Mouse (Mus musculus): ENCODE results near the gene Samd1.
A peak's percentile ranks its signal among the peaks of the same experiment; 100 is the strongest.

Samd1 gene

GRCm38 (mm10) chr8:84011705-84012498 lies 14.4 kb downstream of the Samd1 start, which contains the start of gene 2210011C24Rik:
Gene 2210011C24Rik (minus strand): TSS chr8:84012171.
- peak; percentile 31 for DNase-seq (ENCODE audit: low spot score)

DNA sequence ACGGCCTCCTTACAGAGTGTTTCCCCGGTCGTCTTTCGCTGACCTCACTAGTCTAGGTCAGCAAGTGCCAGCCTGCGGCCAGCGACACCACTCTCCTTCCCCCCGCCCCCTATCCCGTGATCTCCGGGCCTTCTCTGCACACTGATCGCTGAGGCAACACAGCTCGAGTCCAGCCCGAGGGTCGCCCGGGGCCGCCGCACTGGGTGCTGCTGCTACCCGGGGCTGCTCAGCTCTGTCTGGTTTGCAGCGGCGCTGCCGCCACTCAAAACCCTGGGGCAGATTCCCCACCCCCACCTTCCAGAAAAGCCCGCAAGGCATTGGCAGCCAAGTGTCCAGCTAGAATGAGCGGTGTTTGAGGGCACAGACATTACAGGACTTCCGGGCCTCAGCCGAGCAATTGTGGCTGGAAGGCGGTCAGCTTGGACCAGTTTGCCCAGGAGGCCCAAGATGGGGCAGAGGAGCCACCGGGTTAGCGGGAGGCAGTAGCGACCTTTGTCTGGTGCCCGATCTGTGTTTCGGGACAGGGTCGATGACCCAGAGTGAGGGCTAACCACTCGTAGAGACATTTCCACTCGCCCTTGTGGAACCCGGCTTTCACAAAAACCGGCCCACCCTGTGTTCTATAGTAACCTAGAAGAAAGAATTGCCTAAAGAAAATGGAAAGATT lies 15.2 kb downstream of the Samd1 start:
- DNase-seq (ENCODE audit: low spot score) = peak; percentile 37

- DNase-seq (ENCODE audit: low spot score) = no peak
Measured at GRCm38 (mm10) chr8:84015833-84016232, 18.4 kb downstream of the Samd1 start.

- DNase-seq (ENCODE audit: low spot score) = no peak
Measured at GRCm38 (mm10) chr8:84019738-84020137, 22.3 kb downstream of the Samd1 start.

DNA sequence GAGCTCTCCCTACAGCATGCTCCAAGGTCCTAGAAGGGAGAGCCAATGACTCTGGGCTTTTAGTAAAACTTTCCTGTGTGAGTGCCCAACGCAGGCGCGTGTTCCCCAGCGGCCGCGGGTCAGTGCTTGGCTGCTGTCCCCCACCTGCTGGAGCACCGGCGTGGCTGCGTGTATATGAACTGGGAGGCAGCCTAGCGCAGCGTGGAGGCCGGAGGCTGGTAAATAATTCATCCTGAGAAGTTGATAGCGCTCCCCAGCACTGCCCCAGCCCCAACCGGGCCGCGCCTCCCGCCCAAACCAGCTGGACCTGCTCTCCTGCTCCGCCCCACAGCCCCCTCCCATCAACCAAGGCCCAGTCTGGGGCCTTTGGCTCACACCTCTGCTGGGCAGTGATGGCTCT lies 23.6 kb downstream of the Samd1 start, which contains the start of gene Palm3:
Gene Palm3, plus strand, starts transcription at position 376 of the 400 bp plus-strand sequence.
- no peak for DNase-seq (ENCODE audit: low spot score)

- no peak for DNase-seq (ENCODE audit: low spot score)
Measured at GRCm38 (mm10) chr8:84021569-84021968, 24.1 kb downstream of the Samd1 start.

- DNase-seq (ENCODE audit: low spot score) = no peak
Measured at GRCm38 (mm10) chr8:84023085-84023484, 25.6 kb downstream of the Samd1 start.

- no peak for DNase-seq (ENCODE audit: low spot score)
Measured at GRCm38 (mm10) chr8:84023631-84024030, 26.2 kb downstream of the Samd1 start.

DNA sequence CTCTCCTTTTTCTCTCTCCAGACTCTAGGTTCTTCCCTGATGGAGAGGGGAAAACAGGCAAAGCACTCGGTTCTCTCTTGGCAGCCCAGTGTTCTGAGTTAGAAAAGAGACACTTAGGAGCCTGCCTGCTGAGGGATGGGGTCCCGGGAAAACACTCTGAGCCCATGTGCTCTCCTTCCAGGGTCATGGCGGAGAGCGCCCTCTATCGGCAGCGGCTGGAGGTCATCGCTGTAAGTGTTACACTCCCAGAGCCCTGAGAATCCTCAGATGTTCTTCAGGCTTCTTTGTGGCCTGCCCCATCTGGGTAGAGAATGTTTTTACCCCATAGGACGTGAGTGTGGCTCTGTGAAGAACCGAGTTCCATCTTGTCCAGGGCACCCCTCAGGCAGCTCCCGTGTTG lies 26.7 kb downstream of the Samd1 start:
- DNase-seq (ENCODE audit: low spot score) = peak; percentile 79

GRCm38 (mm10) chr8:84025863-84026262 lies 28.4 kb downstream of the Samd1 start:
- DNase-seq (ENCODE audit: low spot score) = peak; percentile 73

DNA sequence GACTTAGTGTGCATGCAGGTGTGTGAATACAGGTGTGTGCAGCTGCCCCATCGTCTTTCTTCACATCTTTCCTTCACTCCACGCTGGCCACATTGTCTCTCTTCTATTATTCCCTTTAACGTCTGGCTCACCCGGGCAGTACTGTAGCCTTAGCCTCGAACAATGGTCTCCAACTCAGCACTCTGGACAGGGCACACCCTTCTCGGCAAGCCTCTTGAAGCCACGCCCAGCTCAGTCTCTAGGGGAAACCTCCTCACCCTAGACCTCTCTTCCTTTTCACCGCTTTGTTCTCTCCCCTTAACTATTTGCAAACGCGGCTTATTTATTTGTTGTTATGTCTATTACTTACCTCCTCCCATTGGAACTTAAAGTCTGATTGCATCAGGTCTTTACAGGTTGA lies 30.0 kb downstream of the Samd1 start:
- no peak for DNase-seq (ENCODE audit: low spot score)

- no peak for DNase-seq (ENCODE audit: low spot score)
Measured at GRCm38 (mm10) chr8:84029272-84029671, 31.8 kb downstream of the Samd1 start.

DNA sequence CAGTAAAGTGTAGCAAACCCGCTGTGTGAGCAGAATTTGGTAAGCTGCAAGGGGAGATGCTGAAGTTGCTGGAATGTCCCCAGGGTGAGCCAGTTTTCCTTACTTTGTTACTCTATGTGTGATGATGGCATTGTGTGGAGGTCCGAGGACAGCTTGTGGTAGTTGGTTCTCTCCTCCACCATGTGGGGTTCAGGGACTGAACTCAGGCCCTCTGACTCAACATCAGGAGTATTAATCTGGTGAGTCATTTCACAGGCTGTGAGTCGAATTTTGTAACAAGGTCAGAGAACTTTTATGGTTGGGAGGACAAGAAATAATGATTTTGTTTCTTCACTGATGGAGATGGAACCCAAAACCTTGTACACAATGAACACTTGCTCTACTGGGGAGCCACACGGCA lies 35.3 kb downstream of the Samd1 start:
- no peak for DNase-seq (ENCODE audit: low spot score)

- DNase-seq (ENCODE audit: low spot score) = no peak
Measured at GRCm38 (mm10) chr8:84038015-84038414, 40.5 kb downstream of the Samd1 start.

- peak; percentile 97 for DNase-seq (ENCODE audit: low spot score)
Measured at GRCm38 (mm10) chr8:84039050-84039449, 41.6 kb downstream of the Samd1 start.

DNA sequence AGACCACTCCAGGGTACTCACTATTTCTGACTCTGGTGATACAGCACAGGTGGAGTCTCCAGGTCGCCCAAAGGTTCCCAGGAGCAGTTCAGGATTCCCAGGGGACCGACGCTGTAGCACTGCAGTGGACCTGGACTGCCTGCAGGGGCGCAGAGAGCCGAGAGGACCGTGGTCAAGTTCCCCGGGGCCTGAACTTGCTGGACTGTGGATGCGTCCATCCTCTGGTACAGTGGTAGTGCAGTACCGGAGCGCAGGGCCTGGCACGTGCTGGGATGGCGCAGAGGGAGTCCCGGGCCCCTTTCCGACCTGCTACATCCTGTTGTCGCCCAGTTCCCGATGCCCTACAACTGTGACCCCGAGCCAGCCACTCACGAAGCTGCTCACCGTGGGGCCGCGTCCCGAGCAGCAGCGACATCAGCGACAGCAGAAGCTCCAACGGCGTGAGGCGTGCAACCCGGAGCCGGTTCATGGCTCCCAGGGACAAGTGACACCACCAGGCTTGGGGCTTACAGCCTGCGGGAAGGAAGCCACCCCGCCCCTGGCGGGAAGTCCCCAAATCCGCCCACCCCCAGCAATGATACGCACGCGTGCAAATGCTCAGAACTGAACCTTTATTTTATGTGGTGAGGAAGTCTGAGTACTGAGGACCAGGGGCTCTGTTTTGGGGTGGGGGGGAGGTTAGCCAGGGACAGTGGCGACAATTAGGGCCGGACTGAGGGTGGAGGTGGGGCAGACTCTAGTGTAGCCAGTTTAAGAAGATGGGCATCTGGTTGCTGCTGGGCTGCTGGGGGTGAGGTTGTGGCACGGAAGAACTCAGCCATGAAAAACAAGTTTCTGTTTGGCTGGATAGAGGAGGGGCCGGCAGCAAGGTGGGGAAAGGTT lies 44.8 kb downstream of the Samd1 start, which contains the start of gene Il27ra:
Gene Il27ra, minus strand, starts transcription at position 524 of the 882 bp plus-strand sequence.
- DNase-seq (ENCODE audit: low spot score) = peak; percentile 85

GRCm38 (mm10) chr8:84042948-84043342 lies 45.5 kb downstream of the Samd1 start:
- no peak for DNase-seq (ENCODE audit: low spot score)

GRCm38 (mm10) chr8:84044103-84044502 lies 46.6 kb downstream of the Samd1 start:
- DNase-seq (ENCODE audit: low spot score) = no peak

- no peak for DNase-seq (ENCODE audit: low spot score)
Measured at GRCm38 (mm10) chr8:84044900-84045299, 47.4 kb downstream of the Samd1 start, which contains the start of gene Rln3. Gene Rln3 (minus strand): TSS chr8:84045000.

DNA sequence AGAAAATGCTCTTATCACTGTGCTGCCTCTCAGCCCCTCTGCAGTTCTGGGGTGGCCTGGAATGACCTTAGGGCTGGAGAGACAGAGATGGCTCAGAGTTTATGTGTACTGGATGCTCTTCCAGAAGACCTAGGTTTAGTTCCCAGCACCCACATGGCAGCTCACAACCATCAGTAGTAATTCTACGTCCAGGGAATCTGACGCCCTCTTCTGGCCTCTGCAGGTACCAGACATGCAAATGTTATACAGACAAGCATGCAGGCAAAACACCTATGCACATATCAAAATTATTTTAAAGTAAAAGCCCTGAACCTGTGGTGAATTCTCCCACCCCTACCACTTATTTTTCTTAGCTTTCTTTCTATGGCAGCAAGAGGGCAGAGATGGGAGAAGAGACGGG lies 49.0 kb downstream of the Samd1 start:
- DNase-seq (ENCODE audit: low spot score) = no peak

DNA sequence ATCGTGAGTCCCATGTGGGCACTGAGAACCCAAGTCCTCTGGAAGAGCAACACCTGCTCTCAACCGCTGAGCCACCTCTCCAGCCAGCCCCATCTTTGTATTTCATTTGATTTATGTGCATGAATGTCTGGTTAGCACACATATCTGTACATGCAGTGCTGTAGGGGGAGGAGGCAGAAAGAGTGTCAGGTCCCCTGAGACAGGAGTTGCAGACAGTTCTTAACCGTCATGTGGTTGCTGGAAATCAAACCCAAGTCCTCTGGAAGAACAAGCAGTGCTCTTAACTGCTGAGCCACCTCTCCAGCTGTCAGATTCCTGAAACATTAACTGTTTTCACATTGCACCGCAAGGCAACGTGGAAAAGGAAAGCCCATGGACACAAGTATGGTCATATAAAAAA lies 50.7 kb downstream of the Samd1 start:
- no peak for DNase-seq (ENCODE audit: low spot score)

All from retina, embryonic 14.5 days (tissue).